Mouse (Mus musculus): ENCODE results near the gene Olfr45. TPM values are rescaled to one million over a fixed set of nuclear protein-coding genes. Genes with fewer than 3 reads are reported as not detected.
"Not testable (repeated sequence)": the region's sequence is repeated elsewhere in the genome, so short reads cannot be mapped to it uniquely, and the experiment has no call there.

Olfr45 gene
- polyA plus RNA-seq (2015; fragmentation: Nextera tagmentation; extraction: Ambion mirVana): not detected in 2 replicates

GRCm38 (mm10) chr7:140681651-140682050, at the start of gene Olfr45:
Gene Olfr45 (plus strand): TSS chr7:140681951.
- Histone ChIP-seq H3K9ac (ENCODE audit: low read depth, low read length) (no peak within 1 kb of the TSS), H3K27ac (no peak within 1 kb of the TSS), H3K36me3 (ENCODE audit: insufficient read depth, low read length) (no peaks in the 10 kb centered on the region), H3K27me3 (ENCODE audit: insufficient read depth, low read length) (no peaks in the 10 kb centered on the region), H3K4me3 (replicated peaks; ENCODE audit: low read depth, low read length) (no peak within 1 kb of the TSS), H3K4me1 (replicated peaks; ENCODE audit: insufficient read depth, low read length) (no peaks in the 10 kb centered on the region), H3K9me3 (replicated peaks; ENCODE audit: low read length) (no peaks in the 10 kb centered on the region), H3K4me2 (ENCODE audit: low read length) (no peak within 1 kb of the TSS)
- WGBS: 86% methylated on average over 1 of the region's 1 CpGs
- ATAC-seq (replicated peaks; ENCODE audit: low FRiP score, low read depth): no peak
- no peak for DNase-seq (ENCODE audit: low spot score)
- no peak for TF ChIP-seq CTCF (IDR thresholded peaks at IDR 0.05; ENCODE audit: low read depth)

GRCm38 (mm10) chr7:140646152-140646551, 35.6 kb upstream of the Olfr45 start, which contains the start of gene Olfr53:
Gene Olfr53 (plus strand): TSS chr7:140646452.
- Histone ChIP-seq H3K4me1 (replicated peaks; ENCODE audit: insufficient read depth, low read length) (no peaks in the 10 kb centered on the region), H3K4me3 (replicated peaks; ENCODE audit: low read depth, low read length) (no peak within 1 kb of the TSS), H3K27ac (no peak within 1 kb of the TSS), H3K4me2 (ENCODE audit: low read length) (no peak within 1 kb of the TSS), H3K27me3 (ENCODE audit: insufficient read depth, low read length) (no peaks in the 10 kb centered on the region), H3K36me3 (ENCODE audit: insufficient read depth, low read length) (no peaks in the 10 kb centered on the region), H3K9ac (ENCODE audit: low read depth, low read length) (no peak within 1 kb of the TSS), H3K9me3 (replicated peaks; ENCODE audit: low read length) (no peaks in the 10 kb centered on the region)
- no peak for TF ChIP-seq CTCF (IDR thresholded peaks at IDR 0.05; ENCODE audit: low read depth)
- WGBS: 90% methylated on average over 1 of the region's 1 CpGs
- ATAC-seq (replicated peaks; ENCODE audit: low FRiP score, low read depth) (no peak), DNase-seq (ENCODE audit: low spot score) (no peak)

GRCm38 (mm10) chr7:140659630-140660029, 22.1 kb upstream of the Olfr45 start, which contains the start of gene Olfr539:
Gene Olfr539 (plus strand): TSS chr7:140659930.
- WGBS: 72% methylated on average over 4 of the region's 4 CpGs

GRCm38 (mm10) chr7:140670693-140671092, 11.1 kb upstream of the Olfr45 start:
- H3K9ac ChIP-seq (ENCODE audit: low read depth, low read length); H3K27ac ChIP-seq; H3K4me3 ChIP-seq (replicated peaks; ENCODE audit: low read depth, low read length); H3K4me1 ChIP-seq (replicated peaks; ENCODE audit: insufficient read depth, low read length); H3K4me2 ChIP-seq (ENCODE audit: low read length); H3K36me3 ChIP-seq (ENCODE audit: insufficient read depth, low read length); H3K9me3 ChIP-seq (replicated peaks; ENCODE audit: low read length); DNase-seq (ENCODE audit: low spot score); ATAC-seq (replicated peaks; ENCODE audit: low FRiP score, low read depth); H3K27me3 ChIP-seq (ENCODE audit: insufficient read depth, low read length): not testable (repeated sequence)
- WGBS: 77% methylated on average over 3 of the region's 3 CpGs

More at GRCm38 (mm10) chr7:140659630-140660029, 22.1 kb upstream of the Olfr45 start, which contains the start of gene Olfr539:
- Histone ChIP-seq H3K4me3 (replicated peaks; ENCODE audit: low read depth, low read length) (no peak within 1 kb of the TSS), H3K4me2 (ENCODE audit: low read length) (no peak within 1 kb of the TSS), H3K27me3 (ENCODE audit: insufficient read depth, low read length) (no peaks in the 10 kb centered on the region), H3K36me3 (ENCODE audit: insufficient read depth, low read length) (no peaks in the 10 kb centered on the region), H3K27ac (no peak within 1 kb of the TSS), H3K9me3 (replicated peaks; ENCODE audit: low read length) (no peaks in the 10 kb centered on the region), H3K9ac (ENCODE audit: low read depth, low read length) (no peak within 1 kb of the TSS), H3K4me1 (replicated peaks; ENCODE audit: insufficient read depth, low read length) (no peaks in the 10 kb centered on the region)
- TF ChIP-seq CTCF (IDR thresholded peaks at IDR 0.05; ENCODE audit: low read depth): no peak
- DNase-seq (ENCODE audit: low spot score) (no peak), ATAC-seq (replicated peaks; ENCODE audit: low FRiP score, low read depth) (no peak)

GRCm38 (mm10) chr7:140675863-140676262, 5.9 kb upstream of the Olfr45 start:
- no peaks in the 10 kb centered on the region for H3K27me3 ChIP-seq (ENCODE audit: insufficient read depth, low read length)
- no peak overlapping the region for H3K9ac ChIP-seq (ENCODE audit: low read depth, low read length)
- no peak overlapping the region for H3K4me3 ChIP-seq (replicated peaks; ENCODE audit: low read depth, low read length)
- no peaks in the 10 kb centered on the region for H3K9me3 ChIP-seq (replicated peaks; ENCODE audit: low read length)
- 4% methylated on average over 6 of the region's 6 CpGs for WGBS
- no peaks in the 10 kb centered on the region for H3K4me1 ChIP-seq (replicated peaks; ENCODE audit: insufficient read depth, low read length)
- ATAC-seq (replicated peaks; ENCODE audit: low FRiP score, low read depth) (no peak), DNase-seq (ENCODE audit: low spot score) (no peak)
- H3K36me3 ChIP-seq (ENCODE audit: insufficient read depth, low read length): no peaks in the 10 kb centered on the region
- H3K27ac ChIP-seq: no peak overlapping the region
- H3K4me2 ChIP-seq (ENCODE audit: low read length): no peak overlapping the region
- TF ChIP-seq CTCF (IDR thresholded peaks at IDR 0.05; ENCODE audit: low read depth): no peak

- not testable (repeated sequence) for H3K36me3 ChIP-seq (ENCODE audit: insufficient read depth, low read length); H3K27ac ChIP-seq; H3K9ac ChIP-seq (ENCODE audit: low read depth, low read length); H3K4me2 ChIP-seq (ENCODE audit: low read length); H3K27me3 ChIP-seq (ENCODE audit: insufficient read depth, low read length); H3K4me1 ChIP-seq (replicated peaks; ENCODE audit: insufficient read depth, low read length); DNase-seq (ENCODE audit: low spot score); H3K4me3 ChIP-seq (replicated peaks; ENCODE audit: low read depth, low read length); H3K9me3 ChIP-seq (replicated peaks; ENCODE audit: low read length); ATAC-seq (replicated peaks; ENCODE audit: low FRiP score, low read depth)
- WGBS: 67% methylated on average over 4 of the region's 4 CpGs
These were observed 2.2 kb upstream of the Olfr45 start for GRCm38 (mm10) chr7:140679591-140679990.

GRCm38 (mm10) chr7:140696967-140697366, 15.2 kb downstream of the Olfr45 start, which contains the start of gene Olfr541:
Gene Olfr541 (plus strand): TSS chr7:140697267.
- H3K9ac ChIP-seq (ENCODE audit: low read depth, low read length): no peak within 1 kb of the TSS
- ATAC-seq (replicated peaks; ENCODE audit: low FRiP score, low read depth): no peak
- no peaks in the 10 kb centered on the region for H3K27me3 ChIP-seq (ENCODE audit: insufficient read depth, low read length)
- no peak within 1 kb of the TSS for H3K27ac ChIP-seq
- no peak within 1 kb of the TSS for H3K4me2 ChIP-seq (ENCODE audit: low read length)
- H3K9me3 ChIP-seq (replicated peaks; ENCODE audit: low read length): no peaks in the 10 kb centered on the region
- no peak for DNase-seq (ENCODE audit: low spot score)
- no peak for TF ChIP-seq CTCF (IDR thresholded peaks at IDR 0.05; ENCODE audit: low read depth)
- no peaks in the 10 kb centered on the region for H3K4me1 ChIP-seq (replicated peaks; ENCODE audit: insufficient read depth, low read length)
- H3K4me3 ChIP-seq (replicated peaks; ENCODE audit: low read depth, low read length): no peak within 1 kb of the TSS
- no peaks in the 10 kb centered on the region for H3K36me3 ChIP-seq (ENCODE audit: insufficient read depth, low read length)
